Mouse (Mus musculus): ENCODE results near the gene Krtap12-1. TPM values are rescaled to one million over a fixed set of nuclear protein-coding genes. Genes with fewer than 3 reads are reported as not detected.
"Not testable (repeated sequence)": the region's sequence is repeated elsewhere in the genome, so short reads cannot be mapped to it uniquely, and the experiment has no call there.

The Krtap12-1 gene
- not detected in 2 replicates for polyA plus RNA-seq (2014; fragmentation: Nextera tagmentation; extraction: Ambion mirVana)

- not testable (repeated sequence) for H3K9ac ChIP-seq (replicated peaks; ENCODE audit: low read depth, low read length); H3K27me3 ChIP-seq (ENCODE audit: control insufficient read depth, insufficient read depth, low read length); H3K4me1 ChIP-seq (ENCODE audit: control insufficient read depth, insufficient read depth, low read length); H3K4me2 ChIP-seq (ENCODE audit: low read depth, low read length); ATAC-seq (ENCODE audit: low read depth); H3K27ac ChIP-seq (ENCODE audit: low read depth, low read length); H3K9me3 ChIP-seq (ENCODE audit: control insufficient read depth, low read length); H3K4me3 ChIP-seq (ENCODE audit: low read depth, low read length); H3K36me3 ChIP-seq (ENCODE audit: control insufficient read depth, insufficient read depth, low read length)
- WGBS = 83% methylated on average over 1 of the region's 1 CpGs
Observed at GRCm38 (mm10) chr10:77720299-77720698, at the start of gene Krtap12-1. Gene Krtap12-1 (plus strand): TSS chr10:77720599.

- no peaks in the 10 kb centered on the region for H3K9me3 ChIP-seq (ENCODE audit: control insufficient read depth, low read length)
- no peak overlapping the region for H3K4me2 ChIP-seq (ENCODE audit: low read depth, low read length)
- H3K9ac ChIP-seq (replicated peaks; ENCODE audit: low read depth, low read length) = no peak overlapping the region
- no peaks in the 10 kb centered on the region for H3K27me3 ChIP-seq (ENCODE audit: control insufficient read depth, insufficient read depth, low read length)
- no peak overlapping the region for H3K4me3 ChIP-seq (ENCODE audit: low read depth, low read length)
- 77% methylated on average over 4 of the region's 4 CpGs for WGBS
- no peaks in the 10 kb centered on the region for H3K36me3 ChIP-seq (ENCODE audit: control insufficient read depth, insufficient read depth, low read length)
- no peak for ATAC-seq (ENCODE audit: low read depth)
- H3K27ac ChIP-seq (ENCODE audit: low read depth, low read length) = no peak overlapping the region
- no peaks in the 10 kb centered on the region for H3K4me1 ChIP-seq (ENCODE audit: control insufficient read depth, insufficient read depth, low read length)
Observed at GRCm38 (mm10) chr10:77670710-77671109, 49.7 kb upstream of the Krtap12-1 start.

- Histone ChIP-seq H3K36me3 (ENCODE audit: control insufficient read depth, insufficient read depth, low read length) (no peaks in the 10 kb centered on the region), H3K4me2 (ENCODE audit: low read depth, low read length) (no peak overlapping the region), H3K9me3 (ENCODE audit: control insufficient read depth, low read length) (no peaks in the 10 kb centered on the region), H3K4me3 (ENCODE audit: low read depth, low read length) (no peak overlapping the region), H3K4me1 (ENCODE audit: control insufficient read depth, insufficient read depth, low read length) (no peaks in the 10 kb centered on the region), H3K27me3 (ENCODE audit: control insufficient read depth, insufficient read depth, low read length) (no peaks in the 10 kb centered on the region), H3K27ac (ENCODE audit: low read depth, low read length) (no peak overlapping the region), H3K9ac (replicated peaks; ENCODE audit: low read depth, low read length) (no peak overlapping the region)
- 83% methylated on average over 4 of the region's 4 CpGs for WGBS
- ATAC-seq (ENCODE audit: low read depth) = no peak
Observed at GRCm38 (mm10) chr10:77671519-77671918, 48.9 kb upstream of the Krtap12-1 start.

GRCm38 (mm10) chr10:77673765-77674164 lies 46.6 kb upstream of the Krtap12-1 start:
- ATAC-seq (ENCODE audit: low read depth) = no peak
- Histone ChIP-seq H3K36me3 (ENCODE audit: control insufficient read depth, insufficient read depth, low read length) (no peaks in the 10 kb centered on the region), H3K4me2 (ENCODE audit: low read depth, low read length) (no peak overlapping the region), H3K27me3 (ENCODE audit: control insufficient read depth, insufficient read depth, low read length) (peaks cover 11% of the 10 kb centered on the region), H3K4me1 (ENCODE audit: control insufficient read depth, insufficient read depth, low read length) (no peaks in the 10 kb centered on the region), H3K9ac (replicated peaks; ENCODE audit: low read depth, low read length) (no peak overlapping the region), H3K9me3 (ENCODE audit: control insufficient read depth, low read length) (no peaks in the 10 kb centered on the region), H3K27ac (ENCODE audit: low read depth, low read length) (no peak overlapping the region), H3K4me3 (ENCODE audit: low read depth, low read length) (no peak overlapping the region)
- 65% methylated on average over 13 of the region's 13 CpGs for WGBS

GRCm38 (mm10) chr10:77677562-77677961 lies 42.8 kb upstream of the Krtap12-1 start:
- under 1% methylated on average over 35 of the region's 35 CpGs for WGBS
- H3K9ac ChIP-seq (replicated peaks; ENCODE audit: low read depth, low read length) = peak overlapping the region; percentile 21; the same call in 1 of the 2 replicates
- no peak overlapping the region for H3K27ac ChIP-seq (ENCODE audit: low read depth, low read length)
- H3K9me3 ChIP-seq (ENCODE audit: control insufficient read depth, low read length) = no peaks in the 10 kb centered on the region
- ATAC-seq (ENCODE audit: low read depth) = peak; percentile 41; the same call in 1 of the 2 replicates
- H3K4me2 ChIP-seq (ENCODE audit: low read depth, low read length) = peak overlapping the region; percentile 50
- H3K4me3 ChIP-seq (ENCODE audit: low read depth, low read length) = peak overlapping the region; percentile 24
- H3K4me1 ChIP-seq (ENCODE audit: control insufficient read depth, insufficient read depth, low read length) = no peaks in the 10 kb centered on the region
- H3K27me3 ChIP-seq (ENCODE audit: control insufficient read depth, insufficient read depth, low read length) = peaks cover 11% of the 10 kb centered on the region
- no peaks in the 10 kb centered on the region for H3K36me3 ChIP-seq (ENCODE audit: control insufficient read depth, insufficient read depth, low read length)

GRCm38 (mm10) chr10:77682994-77683393 lies 37.4 kb upstream of the Krtap12-1 start:
- no peaks in the 10 kb centered on the region for H3K9me3 ChIP-seq (ENCODE audit: control insufficient read depth, low read length)
- no peaks in the 10 kb centered on the region for H3K36me3 ChIP-seq (ENCODE audit: control insufficient read depth, insufficient read depth, low read length)
- 72% methylated on average over 7 of the region's 7 CpGs for WGBS
- no peak for ATAC-seq (ENCODE audit: low read depth)
- no peak overlapping the region for H3K4me3 ChIP-seq (ENCODE audit: low read depth, low read length)
- H3K27ac ChIP-seq (ENCODE audit: low read depth, low read length) = no peak overlapping the region
- H3K27me3 ChIP-seq (ENCODE audit: control insufficient read depth, insufficient read depth, low read length) = peaks cover 11% of the 10 kb centered on the region; the same call in 1 of the 2 replicates
- H3K4me1 ChIP-seq (ENCODE audit: control insufficient read depth, insufficient read depth, low read length) = no peaks in the 10 kb centered on the region
- no peak overlapping the region for H3K9ac ChIP-seq (replicated peaks; ENCODE audit: low read depth, low read length)
- no peak overlapping the region for H3K4me2 ChIP-seq (ENCODE audit: low read depth, low read length)

- WGBS = 43% methylated on average over 8 of the region's 8 CpGs
- H3K4me2 ChIP-seq (ENCODE audit: low read depth, low read length) = no peak overlapping the region
- H3K36me3 ChIP-seq (ENCODE audit: control insufficient read depth, insufficient read depth, low read length) = no peaks in the 10 kb centered on the region
- no peaks in the 10 kb centered on the region for H3K9me3 ChIP-seq (ENCODE audit: control insufficient read depth, low read length)
- H3K4me3 ChIP-seq (ENCODE audit: low read depth, low read length) = no peak overlapping the region
- peaks cover 10% of the 10 kb centered on the region; the same call in 1 of the 2 replicates for H3K27me3 ChIP-seq (ENCODE audit: control insufficient read depth, insufficient read depth, low read length)
- no peaks in the 10 kb centered on the region for H3K4me1 ChIP-seq (ENCODE audit: control insufficient read depth, insufficient read depth, low read length)
- no peak overlapping the region for H3K9ac ChIP-seq (replicated peaks; ENCODE audit: low read depth, low read length)
- H3K27ac ChIP-seq (ENCODE audit: low read depth, low read length) = no peak overlapping the region
- no peak for ATAC-seq (ENCODE audit: low read depth)
Observed at GRCm38 (mm10) chr10:77684181-77684580, 36.2 kb upstream of the Krtap12-1 start.

- H3K9me3 ChIP-seq (ENCODE audit: control insufficient read depth, low read length) = no peaks in the 10 kb centered on the region
- H3K36me3 ChIP-seq (ENCODE audit: control insufficient read depth, insufficient read depth, low read length) = no peaks in the 10 kb centered on the region
- H3K27ac ChIP-seq (ENCODE audit: low read depth, low read length) = no peak within 1 kb of the TSS
- H3K9ac ChIP-seq (replicated peaks; ENCODE audit: low read depth, low read length) = no peak within 1 kb of the TSS
- WGBS = 9% methylated on average over 22 of the region's 22 CpGs
- ATAC-seq (ENCODE audit: low read depth) = no peak
- peaks cover 2% of the 10 kb centered on the region; the same call in 1 of the 2 replicates for H3K4me1 ChIP-seq (ENCODE audit: control insufficient read depth, insufficient read depth, low read length)
- no peak within 1 kb of the TSS for H3K4me3 ChIP-seq (ENCODE audit: low read depth, low read length)
- no peak within 1 kb of the TSS for H3K4me2 ChIP-seq (ENCODE audit: low read depth, low read length)
- H3K27me3 ChIP-seq (ENCODE audit: control insufficient read depth, insufficient read depth, low read length) = peaks cover 10% of the 10 kb centered on the region; the same call in 1 of the 2 replicates
Observed at GRCm38 (mm10) chr10:77685895-77686664, 34.3 kb upstream of the Krtap12-1 start, which contains the start of gene Tspear. Gene Tspear (plus strand): TSS chr10:77686569.

- Histone ChIP-seq H3K4me1 (ENCODE audit: control insufficient read depth, insufficient read depth, low read length) (peaks cover 2% of the 10 kb centered on the region; the same call in 1 of the 2 replicates), H3K4me3 (ENCODE audit: low read depth, low read length) (no peak overlapping the region), H3K9me3 (ENCODE audit: control insufficient read depth, low read length) (no peaks in the 10 kb centered on the region), H3K9ac (replicated peaks; ENCODE audit: low read depth, low read length) (no peak overlapping the region), H3K4me2 (ENCODE audit: low read depth, low read length) (no peak overlapping the region), H3K27ac (ENCODE audit: low read depth, low read length) (no peak overlapping the region), H3K27me3 (ENCODE audit: control insufficient read depth, insufficient read depth, low read length) (peaks cover 10% of the 10 kb centered on the region; the same call in 1 of the 2 replicates), H3K36me3 (ENCODE audit: control insufficient read depth, insufficient read depth, low read length) (no peaks in the 10 kb centered on the region)
- no peak for ATAC-seq (ENCODE audit: low read depth)
- WGBS = 27% methylated on average over 10 of the region's 10 CpGs
Observed at GRCm38 (mm10) chr10:77687021-77687420, 33.4 kb upstream of the Krtap12-1 start.

Data from neural tube, embryonic 14.5 days (tissue).